Mouse (Mus musculus): ENCODE results near the gene Kif7.

GRCm38 (mm10) chr7:79710130-79710607, 5.4 kb downstream of the Kif7 start:
- TF ChIP-seq POLR2A (IDR thresholded peaks at IDR 0.05; ENCODE audit: extremely low read depth, insufficient read depth, low read length) (peak; percentile 52; the same call in 1 of the 2 replicates), CTCF (IDR thresholded peaks at IDR 0.05; ENCODE audit: extremely low read depth, insufficient read depth, low read length) (no peak)
